Mouse (Mus musculus) liver, adult 2 months (tissue): ENCODE measurements around the gene Olfr66. TPM values are rescaled to one million over a fixed set of nuclear protein-coding genes. Genes with fewer than 3 reads are reported as not detected.

Source experiments
- DNase-seq: peaks from one replicate; pipeline ENCODE4 v3.0.0-alpha.2; 2011; ENCODE audit warnings: low read depth, low spot score; ENCODE audit errors: extremely low read depth
- H3K27ac ChIP-seq: fragments of 200-500 bp; replicated peaks from 2 replicates; pipeline ENCODE4 v1.5.1; 2012; ENCODE audit warnings: low read depth, mild to moderate bottlenecking, control low read depth, inconsistent platforms, low read length; ENCODE audit not compliant: insufficient read depth
- H3K27me3 ChIP-seq: fragments of 200-500 bp; 2 replicates; pipeline ENCODE4 v1.6.1; 2012; ENCODE audit warnings: mild to moderate bottlenecking, moderate library complexity, low read length, inconsistent platforms; ENCODE audit not compliant: control insufficient read depth, insufficient read depth
- H3K36me3 ChIP-seq: fragments of 200-500 bp; 2 replicates; pipeline ENCODE4 v1.6.1; 2012; ENCODE audit warnings: low read length, inconsistent platforms; ENCODE audit not compliant: control insufficient read depth, insufficient read depth
- H3K4me1 ChIP-seq: fragments of 200-500 bp; 2 replicates; pipeline ENCODE4 v1.6.1; 2011; ENCODE audit warnings: low read length; ENCODE audit not compliant: control insufficient read depth, insufficient read depth
- H3K4me3 ChIP-seq: fragments of 200-500 bp; 2 replicates; pipeline ENCODE4 v1.5.1; 2011; ENCODE audit warnings: low read depth, mild to moderate bottlenecking, control low read depth, low read length, moderate library complexity; ENCODE audit not compliant: insufficient read depth
- H3K79me2 ChIP-seq: fragments of 200-500 bp; 2 replicates; pipeline ENCODE4 v1.6.1; 2012; ENCODE audit warnings: inconsistent platforms, mild to moderate bottlenecking, low read length, moderate library complexity; ENCODE audit not compliant: control insufficient read depth, insufficient read depth
- H3K9ac ChIP-seq: fragments of 200-500 bp; 2 replicates; pipeline ENCODE4 v1.6.1; 2012; ENCODE audit warnings: low read depth, mild to moderate bottlenecking, control low read depth, inconsistent platforms, low read length
- CTCF ChIP-seq: fragments of 200-500 bp; IDR thresholded peaks from 2 replicates; pipeline ENCODE4 v1.5.1; 2011; ENCODE audit warnings: low read depth, low read length, control low read depth
- POLR2A ChIP-seq: fragments of 200-500 bp; IDR thresholded peaks from 2 replicates; pipeline ENCODE4 v1.6.1; 2011; ENCODE audit warnings: low read length, control low read depth; ENCODE audit not compliant: insufficient read depth; ENCODE audit errors: extremely low read depth
- WGBS: fragments of 180-500 bp; shearing (Covaris S2); methylation state at CpG from one replicate; pipeline ENCODE4 v1.1.7; 2018; 5-methylcytosine and 5-hydroxymethylcytosine counted together
- polyA plus RNA-seq: library from polyadenylated mRNA; depleted of rRNA; stranded (reverse); fragments of >200 nt; gene quantifications from 2 replicates; pipeline ENCODE4 v1.2.3, GENCODE M21; 2012
- total RNA-seq: library from RNA; depleted of rRNA; stranded (reverse); fragments of >200 nt; gene quantifications from 2 replicates; pipeline ENCODE4 v1.2.3, GENCODE M21; 2014

Gene Olfr66
- total and polyA plus RNA-seq, 2 experiments = not detected

DNA sequence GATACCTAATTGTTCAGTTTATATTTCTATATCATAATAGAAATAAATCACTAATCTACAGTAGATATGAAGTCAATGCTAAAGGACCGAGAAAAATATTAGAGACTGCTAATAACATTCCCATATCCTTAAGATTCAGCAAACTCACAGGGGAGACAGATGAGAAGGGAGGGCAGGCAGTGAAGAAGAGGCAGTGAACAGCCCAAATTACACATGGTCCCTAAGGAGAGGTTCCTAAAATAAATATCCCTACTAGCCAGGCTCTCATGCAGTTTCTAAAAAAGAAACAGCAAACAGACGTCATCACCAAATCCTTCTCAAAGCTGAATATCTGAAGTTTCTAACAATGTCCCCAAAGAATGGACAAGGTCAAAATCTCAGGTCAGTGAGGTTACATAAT lies 17.1 kb upstream of the Olfr66 start, which contains the start of gene Olfr65:
Olfr65 (plus strand) TSS at position 301 of the 400 bp plus-strand sequence.
- Histone ChIP-seq H3K79me2 (no peaks in the 10 kb centered on the region), H3K27ac (no peak within 1 kb of the TSS), H3K9ac (no peak within 1 kb of the TSS), H3K27me3 (no peaks in the 10 kb centered on the region), H3K4me3 (no peak within 1 kb of the TSS), H3K4me1 (no peaks in the 10 kb centered on the region), H3K36me3 (no peaks in the 10 kb centered on the region)
- DNase-seq = no peak
- TF ChIP-seq POLR2A = no peak
- no peak for TF ChIP-seq CTCF
- 66% methylated on average over 2 of the region's 2 CpGs for WGBS

DNA sequence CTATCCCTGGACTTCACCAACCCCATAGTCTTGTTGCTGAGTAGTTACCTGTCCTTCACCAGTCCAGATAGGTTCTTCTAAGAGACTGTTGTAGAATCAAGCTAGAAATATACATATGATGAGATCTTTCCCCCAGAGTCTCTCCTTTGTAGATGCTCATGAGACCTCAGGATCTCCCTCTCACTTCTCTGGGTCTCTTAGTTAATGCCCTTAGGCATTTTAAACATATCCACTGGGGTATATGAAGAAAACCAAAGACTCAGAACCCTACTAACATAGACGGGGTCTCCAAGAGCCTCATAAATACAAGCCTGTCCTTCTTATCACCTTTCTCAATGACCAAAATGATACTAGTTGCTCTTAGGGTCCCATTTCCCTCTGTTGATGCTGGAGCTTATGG lies 8.3 kb upstream of the Olfr66 start, which contains the start of gene Olfr64:
Olfr64 (minus strand) TSS at position 101 of the 400 bp plus-strand sequence.
- H3K79me2 ChIP-seq = no peaks in the 10 kb centered on the region
- DNase-seq = no peak
- H3K27me3 ChIP-seq = no peaks in the 10 kb centered on the region
- TF ChIP-seq POLR2A = no peak
- TF ChIP-seq CTCF = no peak
- H3K4me3 ChIP-seq = no peak within 1 kb of the TSS
- no peaks in the 10 kb centered on the region for H3K4me1 ChIP-seq
- no peaks in the 10 kb centered on the region for H3K36me3 ChIP-seq
- H3K27ac ChIP-seq = no peak within 1 kb of the TSS
- WGBS = 35% methylated on average over 1 of the region's 1 CpGs
- H3K9ac ChIP-seq = no peak within 1 kb of the TSS

DNA sequence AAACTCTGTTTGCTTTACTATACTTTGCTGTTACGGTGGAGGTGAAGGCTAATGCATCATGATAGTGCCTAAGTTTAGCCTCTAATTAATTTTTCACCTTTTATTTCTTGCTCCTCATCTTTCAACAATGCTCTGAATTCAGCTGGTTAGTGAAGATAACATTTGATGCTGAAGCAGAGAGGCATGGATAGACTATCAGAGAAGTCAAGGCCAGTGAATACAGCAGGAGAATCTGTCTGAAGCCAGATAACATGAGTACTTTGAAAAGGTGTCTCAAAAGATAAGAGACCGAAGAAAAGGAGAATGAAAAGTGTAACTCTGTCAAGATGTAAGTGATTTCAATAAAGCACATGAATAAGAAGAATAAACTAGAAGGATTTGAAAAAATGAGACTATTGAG lies 9.0 kb downstream of the Olfr66 start:
- H3K9ac ChIP-seq = no peak overlapping the region
- H3K27ac ChIP-seq = no peak overlapping the region
- H3K4me3 ChIP-seq = no peak overlapping the region
- H3K36me3 ChIP-seq = no peaks in the 10 kb centered on the region
- no peaks in the 10 kb centered on the region for H3K79me2 ChIP-seq
- no peaks in the 10 kb centered on the region for H3K27me3 ChIP-seq
- TF ChIP-seq CTCF (no peak), POLR2A (no peak)
- no peaks in the 10 kb centered on the region for H3K4me1 ChIP-seq
- WGBS = 65% methylated on average over 2 of the region's 2 CpGs
- DNase-seq = no peak

DNA sequence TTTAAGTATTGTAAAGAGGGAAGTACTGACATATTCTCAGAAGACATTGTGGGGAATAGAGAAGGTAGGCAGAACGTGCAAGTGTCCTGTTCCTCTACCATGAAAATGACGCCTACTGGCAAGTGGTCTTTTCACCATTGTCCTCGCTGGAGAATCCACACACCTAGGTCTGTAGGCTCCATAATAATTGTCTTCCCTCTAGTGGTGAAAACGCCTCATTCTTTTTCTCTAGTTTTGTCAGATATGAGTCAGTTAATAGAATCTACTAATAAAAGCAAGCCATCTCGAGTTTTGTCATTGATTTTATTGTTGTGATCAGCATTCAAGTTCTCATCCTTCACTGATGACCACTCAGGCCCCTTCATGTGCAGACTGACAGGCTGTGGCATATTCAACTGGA lies 11.6 kb downstream of the Olfr66 start:
- no peak for DNase-seq
- H3K36me3 ChIP-seq = no peaks in the 10 kb centered on the region
- no peak overlapping the region for H3K9ac ChIP-seq
- no peaks in the 10 kb centered on the region for H3K79me2 ChIP-seq
- H3K4me3 ChIP-seq = no peak overlapping the region
- 37% methylated on average over 5 of the region's 5 CpGs for WGBS
- no peak for TF ChIP-seq POLR2A
- no peak for TF ChIP-seq CTCF
- H3K4me1 ChIP-seq = no peaks in the 10 kb centered on the region
- H3K27me3 ChIP-seq = no peaks in the 10 kb centered on the region
- H3K27ac ChIP-seq = no peak overlapping the region

DNA sequence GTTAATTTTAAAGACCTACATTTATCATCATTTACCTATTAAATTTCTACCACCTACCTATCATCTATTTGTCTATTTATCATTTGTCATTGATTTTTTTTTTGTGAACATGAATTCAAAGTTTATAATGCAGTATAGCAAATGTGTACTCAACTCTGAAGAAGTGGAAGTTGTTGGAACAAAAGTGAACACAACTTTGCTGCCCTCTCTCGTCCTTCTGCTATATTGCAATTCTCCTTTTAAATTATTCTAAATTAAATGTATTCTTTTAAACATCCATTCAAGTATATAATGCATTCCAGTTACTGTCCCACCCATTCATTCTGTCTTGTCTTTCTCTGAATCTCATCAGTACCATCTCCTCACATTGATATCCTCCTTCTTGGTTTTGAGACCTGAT lies 13.0 kb downstream of the Olfr66 start:
- Histone ChIP-seq H3K4me3 (no peak overlapping the region), H3K4me1 (no peaks in the 10 kb centered on the region), H3K79me2 (no peaks in the 10 kb centered on the region), H3K36me3 (no peaks in the 10 kb centered on the region), H3K27ac (no peak overlapping the region), H3K9ac (no peak overlapping the region), H3K27me3 (no peaks in the 10 kb centered on the region)
- no peak for DNase-seq
- WGBS = 5% methylated on average over 1 of the region's 1 CpGs
- TF ChIP-seq CTCF = no peak
- no peak for TF ChIP-seq POLR2A

DNA sequence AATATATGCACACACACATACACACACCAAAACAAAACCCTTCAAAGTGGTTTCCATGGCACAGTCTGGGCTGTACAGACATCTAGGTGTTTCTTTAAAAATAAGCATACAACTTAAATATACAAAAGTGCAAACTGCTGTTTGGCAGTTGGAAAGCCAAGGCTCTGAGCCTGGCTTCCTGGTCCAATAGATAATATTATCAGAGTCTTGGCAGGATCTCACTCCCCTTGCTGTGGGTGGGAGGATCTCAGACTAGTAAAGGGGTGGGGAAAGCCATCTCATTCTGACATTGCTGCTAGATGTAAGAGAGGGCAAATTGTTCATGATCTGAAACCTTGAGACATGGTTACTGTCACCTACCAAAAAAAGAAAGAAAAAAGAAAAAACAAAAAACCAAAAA lies 15.4 kb downstream of the Olfr66 start:
- no peaks in the 10 kb centered on the region for H3K79me2 ChIP-seq
- no peak overlapping the region for H3K4me3 ChIP-seq
- H3K9ac ChIP-seq = no peak overlapping the region
- TF ChIP-seq POLR2A (no peak), CTCF (no peak)
- H3K27ac ChIP-seq = no peak overlapping the region
- no peaks in the 10 kb centered on the region for H3K36me3 ChIP-seq
- H3K27me3 ChIP-seq = no peaks in the 10 kb centered on the region
- DNase-seq = no peak
- H3K4me1 ChIP-seq = no peaks in the 10 kb centered on the region
